Mouse (Mus musculus) liver, adult 2 months (tissue): ENCODE results near the gene Rbms2. TPM values are rescaled to one million over a fixed set of nuclear protein-coding genes. Genes with fewer than 3 reads are reported as not detected.

ENCODE experiments used
- DNase-seq: peaks from one replicate; pipeline ENCODE4 v3.0.0-alpha.2; 2011; ENCODE audit warnings: low read depth, low spot score; ENCODE audit errors: extremely low read depth
- H3K27ac ChIP-seq: fragments of 200-500 bp; replicated peaks from 2 replicates; pipeline ENCODE4 v1.5.1; 2012; ENCODE audit warnings: low read depth, mild to moderate bottlenecking, control low read depth, inconsistent platforms, low read length; ENCODE audit not compliant: insufficient read depth
- H3K27me3 ChIP-seq: fragments of 200-500 bp; 2 replicates; pipeline ENCODE4 v1.6.1; 2012; ENCODE audit warnings: mild to moderate bottlenecking, moderate library complexity, low read length, inconsistent platforms; ENCODE audit not compliant: control insufficient read depth, insufficient read depth
- H3K36me3 ChIP-seq: fragments of 200-500 bp; 2 replicates; pipeline ENCODE4 v1.6.1; 2012; ENCODE audit warnings: low read length, inconsistent platforms; ENCODE audit not compliant: control insufficient read depth, insufficient read depth
- H3K4me1 ChIP-seq: fragments of 200-500 bp; 2 replicates; pipeline ENCODE4 v1.6.1; 2011; ENCODE audit warnings: low read length; ENCODE audit not compliant: control insufficient read depth, insufficient read depth
- H3K4me3 ChIP-seq: fragments of 200-500 bp; 2 replicates; pipeline ENCODE4 v1.5.1; 2011; ENCODE audit warnings: low read depth, mild to moderate bottlenecking, control low read depth, low read length, moderate library complexity; ENCODE audit not compliant: insufficient read depth
- H3K79me2 ChIP-seq: fragments of 200-500 bp; 2 replicates; pipeline ENCODE4 v1.6.1; 2012; ENCODE audit warnings: inconsistent platforms, mild to moderate bottlenecking, low read length, moderate library complexity; ENCODE audit not compliant: control insufficient read depth, insufficient read depth
- H3K9ac ChIP-seq: fragments of 200-500 bp; 2 replicates; pipeline ENCODE4 v1.6.1; 2012; ENCODE audit warnings: low read depth, mild to moderate bottlenecking, control low read depth, inconsistent platforms, low read length
- CTCF ChIP-seq: fragments of 200-500 bp; IDR thresholded peaks from 2 replicates; pipeline ENCODE4 v1.5.1; 2011; ENCODE audit warnings: low read depth, low read length, control low read depth
- POLR2A ChIP-seq: fragments of 200-500 bp; IDR thresholded peaks from 2 replicates; pipeline ENCODE4 v1.6.1; 2011; ENCODE audit warnings: low read length, control low read depth; ENCODE audit not compliant: insufficient read depth; ENCODE audit errors: extremely low read depth
- WGBS: fragments of 180-500 bp; shearing (Covaris S2); methylation state at CpG from one replicate; pipeline ENCODE4 v1.1.7; 2018; 5-methylcytosine and 5-hydroxymethylcytosine counted together
- polyA plus RNA-seq: library from polyadenylated mRNA; depleted of rRNA; stranded (reverse); fragments of >200 nt; gene quantifications from 2 replicates; pipeline ENCODE4 v1.2.3, GENCODE M21; 2012; rRNA removed
- total RNA-seq: library from RNA; depleted of rRNA; stranded (reverse); fragments of >200 nt; gene quantifications from 2 replicates; pipeline ENCODE4 v1.2.3, GENCODE M21; 2014; rRNA removed

The Rbms2 gene
- total and polyA plus RNA-seq, 2 experiments: 8.0 to 23.2 TPM

DNA sequence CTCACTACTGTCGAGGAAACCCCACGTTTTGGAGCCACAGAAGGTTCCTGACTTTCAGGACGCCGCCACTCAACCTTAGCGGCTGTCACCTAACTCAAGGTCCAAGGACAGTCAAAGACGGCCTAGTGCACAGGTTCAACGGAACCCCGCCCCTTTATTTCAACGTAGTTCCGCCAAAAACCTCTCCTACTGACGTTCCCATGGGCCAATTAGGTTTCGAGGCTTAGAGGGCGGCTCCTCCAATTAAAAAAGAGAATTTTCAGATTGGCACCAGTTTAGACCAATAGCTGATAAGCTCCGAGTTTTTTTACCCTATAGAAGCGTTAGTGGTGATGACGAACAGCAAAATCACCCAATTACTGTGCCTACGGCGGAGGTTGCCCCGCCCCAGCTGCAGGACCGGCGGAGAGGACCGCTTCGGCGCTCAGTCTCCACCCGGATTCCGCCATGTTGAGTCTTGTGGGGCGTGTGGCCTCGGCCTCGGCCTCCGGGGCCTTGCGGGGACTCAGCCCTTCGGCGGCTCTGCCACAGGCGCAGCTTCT, 97.1 kb downstream of the Rbms2 start, which contains the start of gene Atp5b:
Atp5b (plus strand) TSS at position 394 of the 542 bp plus-strand sequence.
- H3K36me3 ChIP-seq: peaks cover 33% of the 10 kb centered on the region
- peak within 1 kb of the TSS; percentile 95 for H3K9ac ChIP-seq
- peak within 1 kb of the TSS; percentile 89 for H3K4me3 ChIP-seq
- peak within 1 kb of the TSS; percentile 95 for H3K27ac ChIP-seq
- peaks cover 15% of the 10 kb centered on the region for H3K79me2 ChIP-seq
- under 1% methylated on average over 34 of the region's 34 CpGs for WGBS
- peaks cover 26% of the 10 kb centered on the region for H3K4me1 ChIP-seq
- TF ChIP-seq POLR2A (peak; percentile 96), CTCF (no peak)
- peak; percentile 99 for DNase-seq
- no peaks in the 10 kb centered on the region for H3K27me3 ChIP-seq

DNA sequence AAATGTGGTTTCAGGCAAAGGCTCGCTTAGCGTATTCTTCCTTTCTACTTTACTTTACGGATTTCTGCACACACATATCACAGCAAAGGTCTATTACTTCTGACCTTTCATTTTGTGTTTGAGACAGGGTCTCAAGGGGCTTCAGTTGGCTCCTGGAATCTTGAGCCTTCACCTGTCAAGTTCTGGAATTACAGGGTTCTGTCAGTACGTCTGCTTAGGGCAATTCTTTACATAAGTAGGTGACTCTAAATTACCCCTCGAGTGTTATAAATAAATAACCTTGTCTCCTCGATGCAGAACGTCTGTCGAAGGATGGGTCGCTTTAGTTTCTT, 97.7 kb downstream of the Rbms2 start:
- no peaks in the 10 kb centered on the region for H3K27me3 ChIP-seq
- peak overlapping the region; percentile 87 for H3K9ac ChIP-seq
- H3K4me3 ChIP-seq: peak overlapping the region; percentile 54
- WGBS: 2% methylated on average over 9 of the region's 9 CpGs
- TF ChIP-seq POLR2A: no peak
- TF ChIP-seq CTCF: no peak
- peak overlapping the region; percentile 95 for H3K27ac ChIP-seq
- H3K79me2 ChIP-seq: peaks cover 15% of the 10 kb centered on the region
- peaks cover 22% of the 10 kb centered on the region for H3K4me1 ChIP-seq
- DNase-seq: no peak
- H3K36me3 ChIP-seq: peaks cover 30% of the 10 kb centered on the region

GRCm38 (mm10) chr10:128081807-128082476, 98.2 kb downstream of the Rbms2 start:
- peak overlapping the region; percentile 54; the same call in 1 of the 2 replicates for H3K4me3 ChIP-seq
- H3K9ac ChIP-seq: peak overlapping the region; percentile 45
- TF ChIP-seq POLR2A (no peak), CTCF (no peak)
- H3K4me1 ChIP-seq: peaks cover 22% of the 10 kb centered on the region
- H3K27me3 ChIP-seq: no peaks in the 10 kb centered on the region
- 33% methylated on average over 6 of the region's 6 CpGs for WGBS
- peak overlapping the region; percentile 95 for H3K27ac ChIP-seq
- peaks cover 15% of the 10 kb centered on the region for H3K79me2 ChIP-seq
- H3K36me3 ChIP-seq: peaks cover 31% of the 10 kb centered on the region
- DNase-seq: peak; percentile 50

Other genes with a start within 250 kb of the Rbms2 start
- gene Hsd17b6, start 172.7 kb downstream of the Rbms2 start, total RNA-seq: 468 and 651 TPM in 2 replicates
- 229 and 364 TPM in 2 replicates for gene Hsd17b6, start 172.7 kb downstream of the Rbms2 start, polyA plus RNA-seq
- 3.5 and 5.5 TPM in 2 replicates for gene Prim1, start 165.1 kb downstream of the Rbms2 start, total RNA-seq
- gene Prim1, start 165.1 kb downstream of the Rbms2 start, polyA plus RNA-seq: 1.3 and 1.5 TPM in 2 replicates
- 353 and 448 TPM in 2 replicates for gene Naca, start 144.7 kb downstream of the Rbms2 start, total RNA-seq
- 170 and 182 TPM in 2 replicates for gene Naca, start 144.7 kb downstream of the Rbms2 start, polyA plus RNA-seq
- 90.4 and 97.3 TPM in 2 replicates for gene Ptges3, start 121.3 kb downstream of the Rbms2 start, total RNA-seq
- gene Ptges3, start 121.3 kb downstream of the Rbms2 start, polyA plus RNA-seq: 24.8 and 30.9 TPM in 2 replicates
- 1,653 and 1,721 TPM in 2 replicates for gene Atp5b, start 97.0 kb downstream of the Rbms2 start, total RNA-seq
- 2,471 and 2,841 TPM in 2 replicates for gene Atp5b, start 97.0 kb downstream of the Rbms2 start, polyA plus RNA-seq
- 6.6 and 9.1 TPM in 2 replicates for gene Baz2a, start 88.7 kb downstream of the Rbms2 start, total RNA-seq
- 9.7 and 12.3 TPM in 2 replicates for gene Baz2a, start 88.7 kb downstream of the Rbms2 start, polyA plus RNA-seq
- 485 and 986 TPM in 2 replicates for gene Gls2, start 14.2 kb upstream of the Rbms2 start, total RNA-seq
- 1,667 and 2,920 TPM in 2 replicates for gene Gls2, start 14.2 kb upstream of the Rbms2 start, polyA plus RNA-seq
- 20.8 and 21.1 TPM in 2 replicates for gene Spryd4, start 31.5 kb upstream of the Rbms2 start, total RNA-seq
- 30.2 and 33.1 TPM in 2 replicates for gene Spryd4, start 31.5 kb upstream of the Rbms2 start, polyA plus RNA-seq
- not detected in 2 replicates for gene Mip, start 45.5 kb upstream of the Rbms2 start, total RNA-seq
- gene Mip, start 45.5 kb upstream of the Rbms2 start, polyA plus RNA-seq: not detected in 2 replicates
- gene Timeless, start 51.8 kb upstream of the Rbms2 start, total RNA-seq: 1.6 and 1.7 TPM in 2 replicates
- gene Timeless, start 51.8 kb upstream of the Rbms2 start, polyA plus RNA-seq: 0.75 and 1.1 TPM in 2 replicates
- gene Apon, start 73.8 kb upstream of the Rbms2 start, total RNA-seq: 201 and 227 TPM in 2 replicates
- 446 and 456 TPM in 2 replicates for gene Apon, start 73.8 kb upstream of the Rbms2 start, polyA plus RNA-seq
- 1,199 and 1,422 TPM in 2 replicates for gene Apof, start 88.4 kb upstream of the Rbms2 start, total RNA-seq
- 2,021 and 2,079 TPM in 2 replicates for gene Apof, start 88.4 kb upstream of the Rbms2 start, polyA plus RNA-seq
- 17.0 and 17.6 TPM in 2 replicates for gene Stat2, start 90.3 kb upstream of the Rbms2 start, total RNA-seq
- gene Stat2, start 90.3 kb upstream of the Rbms2 start, polyA plus RNA-seq: 26.3 and 46.6 TPM in 2 replicates
- gene Il23a, start 118.5 kb upstream of the Rbms2 start, total RNA-seq: not detected in 2 replicates
- gene Il23a, start 118.5 kb upstream of the Rbms2 start, polyA plus RNA-seq: not detected in 2 replicates
- 9.1 and 11.8 TPM in 2 replicates for gene Pan2, start 123.0 kb upstream of the Rbms2 start, total RNA-seq
- gene Pan2, start 123.0 kb upstream of the Rbms2 start, polyA plus RNA-seq: 12.7 and 20.3 TPM in 2 replicates
- 89.5 and 107 TPM in 2 replicates for gene Cnpy2, start 142.2 kb upstream of the Rbms2 start, total RNA-seq
- gene Cnpy2, start 142.2 kb upstream of the Rbms2 start, polyA plus RNA-seq: 69.0 and 72.0 TPM in 2 replicates
- 57.1 and 60.1 TPM in 2 replicates for gene Cs, start 157.4 kb upstream of the Rbms2 start, total RNA-seq
- gene Cs, start 157.4 kb upstream of the Rbms2 start, polyA plus RNA-seq: 99.6 and 115 TPM in 2 replicates
- 19.9 and 20.7 TPM in 2 replicates for gene Coq10a, start 188.7 kb upstream of the Rbms2 start, total RNA-seq
- gene Coq10a, start 188.7 kb upstream of the Rbms2 start, polyA plus RNA-seq: 57.9 and 65.7 TPM in 2 replicates
- gene Ankrd52, start 196.8 kb upstream of the Rbms2 start, total RNA-seq: 5.6 and 9.3 TPM in 2 replicates
- 11.8 and 14.8 TPM in 2 replicates for gene Ankrd52, start 196.8 kb upstream of the Rbms2 start, polyA plus RNA-seq
- gene Slc39a5, start 220.9 kb upstream of the Rbms2 start, total RNA-seq: 2.4 and 3.2 TPM in 2 replicates
- gene Slc39a5, start 220.9 kb upstream of the Rbms2 start, polyA plus RNA-seq: 2.0 and 8.9 TPM in 2 replicates
- gene Nabp2, start 231.2 kb upstream of the Rbms2 start, total RNA-seq: 12.9 and 17.0 TPM in 2 replicates
- 22.3 and 27.9 TPM in 2 replicates for gene Nabp2, start 231.2 kb upstream of the Rbms2 start, polyA plus RNA-seq
- gene Rnf41, start 231.4 kb upstream of the Rbms2 start, total RNA-seq: 5.1 and 6.6 TPM in 2 replicates
- gene Rnf41, start 231.4 kb upstream of the Rbms2 start, polyA plus RNA-seq: 5.9 TPM in 2 replicates